Mouse (Mus musculus): Measurements from ENCODE around the gene Sgcd. TPM values are rescaled to one million over a fixed set of nuclear protein-coding genes. Genes with fewer than 3 reads are reported as not detected.

Sgcd gene
- polyA plus RNA-seq, 1 experiment from 2014 or later, result 4.3 TPM

- ATAC-seq (ENCODE audit: low FRiP score) (no peak), DNase-seq (ENCODE audit: low spot score) (no peak)
- no peak overlapping the region for H3K9ac ChIP-seq (ENCODE audit: low read depth, low read length)
- no peaks in the 10 kb centered on the region for H3K36me3 ChIP-seq (ENCODE audit: control insufficient read depth, insufficient read depth, low read length)
- H3K4me1 ChIP-seq (replicated peaks; ENCODE audit: control insufficient read depth, insufficient read depth, low read length), result no peaks in the 10 kb centered on the region
- no peak overlapping the region for H3K4me3 ChIP-seq (ENCODE audit: low read depth, low read length)
- H3K4me2 ChIP-seq (replicated peaks; ENCODE audit: low read depth, low read length), result no peak overlapping the region
- no peaks in the 10 kb centered on the region for H3K9me3 ChIP-seq (ENCODE audit: control insufficient read depth, low read length)
- no peak overlapping the region for H3K27ac ChIP-seq (ENCODE audit: low read depth, low read length)
- H3K27me3 ChIP-seq (ENCODE audit: control insufficient read depth, insufficient read depth, low read length), result no peaks in the 10 kb centered on the region
These were observed 978.6 kb downstream of the Sgcd start for GRCm38 (mm10) chr11:47010166-47010565.

- no peak for ATAC-seq (ENCODE audit: low FRiP score)
- no peak overlapping the region for H3K27ac ChIP-seq (ENCODE audit: low read depth, low read length)
- H3K4me2 ChIP-seq (replicated peaks; ENCODE audit: low read depth, low read length), result no peak overlapping the region
- no peaks in the 10 kb centered on the region for H3K9me3 ChIP-seq (ENCODE audit: control insufficient read depth, low read length)
- H3K4me3 ChIP-seq (ENCODE audit: low read depth, low read length), result no peak overlapping the region
- 81% methylated on average over 1 of the region's 1 CpGs for WGBS
- no peaks in the 10 kb centered on the region for H3K27me3 ChIP-seq (ENCODE audit: control insufficient read depth, insufficient read depth, low read length)
- H3K36me3 ChIP-seq (ENCODE audit: control insufficient read depth, insufficient read depth, low read length), result no peaks in the 10 kb centered on the region
- no peak overlapping the region for H3K9ac ChIP-seq (ENCODE audit: low read depth, low read length)
- no peaks in the 10 kb centered on the region for H3K4me1 ChIP-seq (replicated peaks; ENCODE audit: control insufficient read depth, insufficient read depth, low read length)
- no peak for DNase-seq (ENCODE audit: low spot score)
These were observed 983.4 kb downstream of the Sgcd start for GRCm38 (mm10) chr11:47005301-47005875.

GRCm38 (mm10) chr11:46939311-46939710 lies 1049.5 kb downstream of the Sgcd start:
- WGBS, result 40% methylated on average over 4 of the region's 4 CpGs
- Histone ChIP-seq H3K27me3 (ENCODE audit: control insufficient read depth, insufficient read depth, low read length) (no peaks in the 10 kb centered on the region), H3K9ac (ENCODE audit: low read depth, low read length) (no peak overlapping the region), H3K4me3 (ENCODE audit: low read depth, low read length) (no peak overlapping the region), H3K4me2 (replicated peaks; ENCODE audit: low read depth, low read length) (no peak overlapping the region), H3K27ac (ENCODE audit: low read depth, low read length) (no peak overlapping the region), H3K4me1 (replicated peaks; ENCODE audit: control insufficient read depth, insufficient read depth, low read length) (no peaks in the 10 kb centered on the region), H3K36me3 (ENCODE audit: control insufficient read depth, insufficient read depth, low read length) (no peaks in the 10 kb centered on the region), H3K9me3 (ENCODE audit: control insufficient read depth, low read length) (no peaks in the 10 kb centered on the region)
- DNase-seq (ENCODE audit: low spot score) (no peak), ATAC-seq (ENCODE audit: low FRiP score) (no peak)

- Histone ChIP-seq H3K4me3 (ENCODE audit: low read depth, low read length) (no peak overlapping the region), H3K27me3 (ENCODE audit: control insufficient read depth, insufficient read depth, low read length) (no peaks in the 10 kb centered on the region), H3K4me2 (replicated peaks; ENCODE audit: low read depth, low read length) (no peak overlapping the region), H3K36me3 (ENCODE audit: control insufficient read depth, insufficient read depth, low read length) (no peaks in the 10 kb centered on the region), H3K4me1 (replicated peaks; ENCODE audit: control insufficient read depth, insufficient read depth, low read length) (no peaks in the 10 kb centered on the region), H3K9ac (ENCODE audit: low read depth, low read length) (no peak overlapping the region), H3K9me3 (ENCODE audit: control insufficient read depth, low read length) (no peaks in the 10 kb centered on the region), H3K27ac (ENCODE audit: low read depth, low read length) (no peak overlapping the region)
- ATAC-seq (ENCODE audit: low FRiP score) (no peak), DNase-seq (ENCODE audit: low spot score) (no peak)
- 84% methylated on average over 1 of the region's 1 CpGs for WGBS
These were observed 1063.8 kb downstream of the Sgcd start for GRCm38 (mm10) chr11:46924946-46925345.

- WGBS, result 89% methylated on average over 1 of the region's 1 CpGs
- Histone ChIP-seq H3K4me1 (replicated peaks; ENCODE audit: control insufficient read depth, insufficient read depth, low read length) (no peaks in the 10 kb centered on the region), H3K9ac (ENCODE audit: low read depth, low read length) (no peak overlapping the region), H3K9me3 (ENCODE audit: control insufficient read depth, low read length) (no peaks in the 10 kb centered on the region), H3K4me3 (ENCODE audit: low read depth, low read length) (no peak overlapping the region), H3K4me2 (replicated peaks; ENCODE audit: low read depth, low read length) (no peak overlapping the region), H3K27ac (ENCODE audit: low read depth, low read length) (no peak overlapping the region), H3K36me3 (ENCODE audit: control insufficient read depth, insufficient read depth, low read length) (no peaks in the 10 kb centered on the region), H3K27me3 (ENCODE audit: control insufficient read depth, insufficient read depth, low read length) (no peaks in the 10 kb centered on the region)
- ATAC-seq (ENCODE audit: low FRiP score), result no peak
- DNase-seq (ENCODE audit: low spot score), result no peak
These were observed 1068.5 kb downstream of the Sgcd start for GRCm38 (mm10) chr11:46920244-46920643.

- WGBS, result 89% methylated on average over 5 of the region's 5 CpGs
- no peak for DNase-seq (ENCODE audit: low spot score)
- no peaks in the 10 kb centered on the region for H3K9me3 ChIP-seq (ENCODE audit: control insufficient read depth, low read length)
These were observed 1076.0 kb downstream of the Sgcd start for GRCm38 (mm10) chr11:46912656-46913237.

GRCm38 (mm10) chr11:46904281-46904680 lies 1084.5 kb downstream of the Sgcd start:
- no peak overlapping the region for H3K4me3 ChIP-seq (ENCODE audit: low read depth, low read length)
- no peak overlapping the region for H3K4me2 ChIP-seq (replicated peaks; ENCODE audit: low read depth, low read length)
- no peaks in the 10 kb centered on the region for H3K27me3 ChIP-seq (ENCODE audit: control insufficient read depth, insufficient read depth, low read length)
- H3K27ac ChIP-seq (ENCODE audit: low read depth, low read length), result no peak overlapping the region
- H3K4me1 ChIP-seq (replicated peaks; ENCODE audit: control insufficient read depth, insufficient read depth, low read length), result no peaks in the 10 kb centered on the region
- ATAC-seq (ENCODE audit: low FRiP score) (no peak), DNase-seq (ENCODE audit: low spot score) (no peak)
- no peak overlapping the region for H3K9ac ChIP-seq (ENCODE audit: low read depth, low read length)
- 96% methylated on average over 1 of the region's 1 CpGs for WGBS
- H3K9me3 ChIP-seq (ENCODE audit: control insufficient read depth, low read length), result no peaks in the 10 kb centered on the region
- H3K36me3 ChIP-seq (ENCODE audit: control insufficient read depth, insufficient read depth, low read length), result no peaks in the 10 kb centered on the region

More at GRCm38 (mm10) chr11:46912656-46913237, 1076.0 kb downstream of the Sgcd start:
- no peak overlapping the region for H3K4me2 ChIP-seq (replicated peaks; ENCODE audit: low read depth, low read length)
- H3K36me3 ChIP-seq (ENCODE audit: control insufficient read depth, insufficient read depth, low read length), result no peaks in the 10 kb centered on the region
- H3K4me3 ChIP-seq (ENCODE audit: low read depth, low read length), result no peak overlapping the region
- H3K27me3 ChIP-seq (ENCODE audit: control insufficient read depth, insufficient read depth, low read length), result no peaks in the 10 kb centered on the region
- no peaks in the 10 kb centered on the region for H3K4me1 ChIP-seq (replicated peaks; ENCODE audit: control insufficient read depth, insufficient read depth, low read length)
- H3K27ac ChIP-seq (ENCODE audit: low read depth, low read length), result no peak overlapping the region
- H3K9ac ChIP-seq (ENCODE audit: low read depth, low read length), result no peak overlapping the region
- no peak for ATAC-seq (ENCODE audit: low FRiP score)

- no peak overlapping the region for H3K4me2 ChIP-seq (replicated peaks; ENCODE audit: low read depth, low read length)
- H3K36me3 ChIP-seq (ENCODE audit: control insufficient read depth, insufficient read depth, low read length), result no peaks in the 10 kb centered on the region
- WGBS, result 87% methylated on average over 3 of the region's 3 CpGs
- H3K4me3 ChIP-seq (ENCODE audit: low read depth, low read length), result no peak overlapping the region
- no peak overlapping the region for H3K27ac ChIP-seq (ENCODE audit: low read depth, low read length)
- DNase-seq (ENCODE audit: low spot score), result no peak
- no peak overlapping the region for H3K9ac ChIP-seq (ENCODE audit: low read depth, low read length)
- no peaks in the 10 kb centered on the region for H3K4me1 ChIP-seq (replicated peaks; ENCODE audit: control insufficient read depth, insufficient read depth, low read length)
- ATAC-seq (ENCODE audit: low FRiP score), result no peak
- no peaks in the 10 kb centered on the region for H3K9me3 ChIP-seq (ENCODE audit: control insufficient read depth, low read length)
- H3K27me3 ChIP-seq (ENCODE audit: control insufficient read depth, insufficient read depth, low read length), result no peaks in the 10 kb centered on the region
These were observed 1099.7 kb downstream of the Sgcd start for GRCm38 (mm10) chr11:46889093-46889492.

- ATAC-seq (ENCODE audit: low FRiP score), result no peak
- no peak overlapping the region for H3K4me3 ChIP-seq (ENCODE audit: low read depth, low read length)
- DNase-seq (ENCODE audit: low spot score), result no peak
- H3K27ac ChIP-seq (ENCODE audit: low read depth, low read length), result no peak overlapping the region
- H3K36me3 ChIP-seq (ENCODE audit: control insufficient read depth, insufficient read depth, low read length), result no peaks in the 10 kb centered on the region
- H3K27me3 ChIP-seq (ENCODE audit: control insufficient read depth, insufficient read depth, low read length), result no peaks in the 10 kb centered on the region
- H3K4me1 ChIP-seq (replicated peaks; ENCODE audit: control insufficient read depth, insufficient read depth, low read length), result no peaks in the 10 kb centered on the region
- H3K9ac ChIP-seq (ENCODE audit: low read depth, low read length), result no peak overlapping the region
- H3K4me2 ChIP-seq (replicated peaks; ENCODE audit: low read depth, low read length), result no peak overlapping the region
- H3K9me3 ChIP-seq (ENCODE audit: control insufficient read depth, low read length), result no peaks in the 10 kb centered on the region
- WGBS, result 86% methylated on average over 2 of the region's 2 CpGs
These were observed 1106.3 kb downstream of the Sgcd start for GRCm38 (mm10) chr11:46882456-46882855.

All from hindbrain, embryonic 11.5 days (tissue).